Mouse (Mus musculus): ENCODE measurements around the gene Vti1a.

- TF ChIP-seq GATA1 (IDR thresholded peaks at IDR 0.05; ENCODE audit: borderline replicate concordance, low read length) (no peak), FLI1 (IDR thresholded peaks at IDR 0.05; ENCODE audit: low read length) (no peak)
These were observed 124.2 kb downstream of the Vti1a start for GRCm38 (mm10) chr19:55440306-55440705.
